Mouse (Mus musculus): ENCODE measurements around the gene Htra3. TPM values are rescaled to one million over a fixed set of nuclear protein-coding genes. Genes with fewer than 3 reads are reported as not detected.
A peak's percentile ranks its signal among the peaks of the same experiment; 100 is the strongest.

The Htra3 gene
- polyA plus RNA-seq, 1 experiment from 2014 or later: 3.7 TPM

DNA sequence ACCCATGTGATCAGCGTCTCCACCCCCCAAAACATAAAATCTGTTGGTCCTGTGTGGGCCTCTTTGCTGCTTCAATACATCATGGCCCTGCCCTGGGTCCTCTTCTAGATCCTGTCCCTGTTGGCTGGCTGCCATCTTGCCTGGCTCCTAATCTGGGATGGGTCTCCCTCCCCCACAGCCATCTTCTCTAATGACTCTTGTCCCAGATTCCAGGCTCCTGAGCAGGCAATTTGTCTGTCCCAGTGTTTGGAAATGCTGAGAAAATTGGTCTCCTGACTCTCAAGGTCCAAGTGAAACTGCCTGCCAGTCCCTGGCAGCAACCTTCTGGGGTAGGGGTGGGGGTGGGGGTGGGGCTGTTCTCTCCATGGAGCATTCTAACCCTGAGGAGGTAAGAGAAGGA is 40.3 kb upstream of the Htra3 start:
- Histone ChIP-seq H3K27ac (ENCODE audit: low read depth, low read length) (no peak overlapping the region), H3K9ac (ENCODE audit: low read depth, low read length) (no peak overlapping the region), H3K36me3 (ENCODE audit: control insufficient read depth, insufficient read depth, low read length) (no peaks in the 10 kb centered on the region), H3K4me3 (ENCODE audit: low read depth, low read length) (no peak overlapping the region), H3K9me3 (replicated peaks; ENCODE audit: control insufficient read depth, low read length) (no peaks in the 10 kb centered on the region), H3K4me1 (ENCODE audit: control insufficient read depth, insufficient read depth, low read length) (peaks cover 34% of the 10 kb centered on the region), H3K27me3 (ENCODE audit: control insufficient read depth, insufficient read depth, low read length) (no peaks in the 10 kb centered on the region), H3K4me2 (no peak overlapping the region)
- no peak for ATAC-seq (replicated peaks; ENCODE audit: insufficient number of reproducible peaks, low FRiP score, low TSS enrichment)
- 88% methylated on average over 1 of the region's 1 CpGs for WGBS (ENCODE audit: insufficient replicate concordance)

DNA sequence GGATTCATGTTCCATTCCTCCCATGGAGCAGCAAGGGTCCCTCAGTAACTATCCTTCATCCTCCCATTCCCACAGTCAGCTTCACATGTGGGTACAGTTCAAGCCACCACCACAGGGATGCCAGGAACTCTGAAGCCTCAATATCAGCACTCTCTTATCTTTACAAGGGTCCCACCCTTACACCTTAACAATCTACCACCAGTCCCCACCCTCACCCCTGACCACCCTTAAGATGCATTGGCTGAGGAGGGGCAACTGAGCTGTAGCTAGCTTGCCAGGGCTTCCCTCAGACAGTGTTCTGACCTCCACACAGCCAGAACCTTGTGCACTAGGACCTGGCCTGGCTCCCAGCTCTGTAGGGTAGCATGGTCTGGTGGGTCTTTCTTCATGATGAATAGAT is 39.8 kb upstream of the Htra3 start:
- Histone ChIP-seq H3K27ac (ENCODE audit: low read depth, low read length) (no peak overlapping the region), H3K4me1 (ENCODE audit: control insufficient read depth, insufficient read depth, low read length) (peaks cover 34% of the 10 kb centered on the region), H3K9ac (ENCODE audit: low read depth, low read length) (no peak overlapping the region), H3K4me2 (no peak overlapping the region), H3K36me3 (ENCODE audit: control insufficient read depth, insufficient read depth, low read length) (no peaks in the 10 kb centered on the region), H3K9me3 (replicated peaks; ENCODE audit: control insufficient read depth, low read length) (no peaks in the 10 kb centered on the region), H3K4me3 (ENCODE audit: low read depth, low read length) (no peak overlapping the region), H3K27me3 (ENCODE audit: control insufficient read depth, insufficient read depth, low read length) (no peaks in the 10 kb centered on the region)
- no peak for ATAC-seq (replicated peaks; ENCODE audit: insufficient number of reproducible peaks, low FRiP score, low TSS enrichment)

DNA sequence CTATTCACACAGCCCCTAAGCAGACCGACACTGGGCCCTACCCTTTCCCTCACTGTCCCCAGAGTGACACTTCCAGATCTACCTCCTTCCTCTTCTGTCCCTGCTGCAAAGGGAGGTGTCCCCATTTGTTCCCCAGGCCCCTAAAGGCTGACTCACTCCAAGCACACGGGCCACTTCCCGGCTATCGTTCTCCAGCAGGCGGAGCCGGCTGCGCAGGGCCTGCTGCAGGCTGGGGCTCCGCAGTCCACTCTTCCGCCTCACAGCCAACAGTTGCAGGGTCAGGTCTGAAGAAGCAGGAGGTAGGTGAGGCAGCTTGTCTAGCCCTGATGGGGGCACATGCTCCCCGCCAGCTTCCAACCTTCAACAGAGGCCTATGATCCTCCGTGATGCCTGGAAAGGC is 39.2 kb upstream of the Htra3 start:
- H3K27ac ChIP-seq (ENCODE audit: low read depth, low read length): no peak overlapping the region
- H3K27me3 ChIP-seq (ENCODE audit: control insufficient read depth, insufficient read depth, low read length): no peaks in the 10 kb centered on the region
- ATAC-seq (replicated peaks; ENCODE audit: insufficient number of reproducible peaks, low FRiP score, low TSS enrichment): no peak
- no peak overlapping the region for H3K9ac ChIP-seq (ENCODE audit: low read depth, low read length)
- peaks cover 34% of the 10 kb centered on the region for H3K4me1 ChIP-seq (ENCODE audit: control insufficient read depth, insufficient read depth, low read length)
- H3K36me3 ChIP-seq (ENCODE audit: control insufficient read depth, insufficient read depth, low read length): no peaks in the 10 kb centered on the region
- H3K9me3 ChIP-seq (replicated peaks; ENCODE audit: control insufficient read depth, low read length): no peaks in the 10 kb centered on the region
- WGBS (ENCODE audit: insufficient replicate concordance): 64% methylated on average over 11 of the region's 11 CpGs
- H3K4me2 ChIP-seq: no peak overlapping the region
- no peak overlapping the region for H3K4me3 ChIP-seq (ENCODE audit: low read depth, low read length)

DNA sequence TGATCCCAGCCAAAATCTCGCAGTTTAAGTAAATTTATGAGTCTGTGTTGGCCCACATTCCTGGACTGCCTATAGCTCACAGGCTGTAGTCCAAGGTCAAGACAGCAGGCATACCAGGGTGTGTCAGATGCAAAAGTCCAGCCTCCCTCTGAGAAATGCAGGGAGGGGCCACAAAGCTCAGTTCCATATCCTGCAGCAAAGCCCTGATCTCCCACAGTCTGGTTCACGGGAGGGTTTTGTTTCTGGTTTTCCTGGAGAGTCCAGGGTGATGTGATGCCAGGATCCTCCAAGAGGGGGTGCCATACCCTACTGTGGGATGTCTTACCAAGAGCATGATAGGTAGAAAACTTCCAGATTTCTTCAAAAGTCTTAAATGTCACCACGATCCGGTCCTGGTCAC is 38.4 kb upstream of the Htra3 start:
- no peaks in the 10 kb centered on the region for H3K27me3 ChIP-seq (ENCODE audit: control insufficient read depth, insufficient read depth, low read length)
- H3K4me2 ChIP-seq: no peak overlapping the region
- no peaks in the 10 kb centered on the region for H3K36me3 ChIP-seq (ENCODE audit: control insufficient read depth, insufficient read depth, low read length)
- peaks cover 28% of the 10 kb centered on the region for H3K4me1 ChIP-seq (ENCODE audit: control insufficient read depth, insufficient read depth, low read length)
- H3K27ac ChIP-seq (ENCODE audit: low read depth, low read length): no peak overlapping the region
- no peaks in the 10 kb centered on the region for H3K9me3 ChIP-seq (replicated peaks; ENCODE audit: control insufficient read depth, low read length)
- ATAC-seq (replicated peaks; ENCODE audit: insufficient number of reproducible peaks, low FRiP score, low TSS enrichment): no peak
- no peak overlapping the region for H3K4me3 ChIP-seq (ENCODE audit: low read depth, low read length)
- no peak overlapping the region for H3K9ac ChIP-seq (ENCODE audit: low read depth, low read length)
- WGBS (ENCODE audit: insufficient replicate concordance): 49% methylated on average over 4 of the region's 4 CpGs

DNA sequence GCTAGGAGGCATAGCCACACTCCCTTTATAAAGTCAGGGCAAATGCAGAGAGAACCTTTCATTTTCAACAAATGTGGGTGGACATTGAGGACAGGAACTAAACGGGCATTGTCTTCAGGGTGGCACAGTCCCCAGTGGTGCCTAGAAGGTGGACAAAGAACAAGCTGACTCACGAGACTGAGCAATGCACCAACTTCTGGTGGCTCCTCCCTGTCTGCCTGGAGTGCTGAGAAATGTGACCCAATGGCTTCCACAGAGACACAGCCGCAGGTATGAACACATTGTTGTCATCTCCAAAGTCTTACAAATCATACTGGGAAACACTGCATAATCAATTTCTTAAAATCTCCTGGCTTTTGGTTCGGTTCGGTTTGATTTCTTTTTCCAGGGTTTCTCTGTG is 37.9 kb upstream of the Htra3 start:
- Histone ChIP-seq H3K27ac (ENCODE audit: low read depth, low read length) (no peak overlapping the region), H3K4me2 (no peak overlapping the region), H3K9ac (ENCODE audit: low read depth, low read length) (no peak overlapping the region), H3K4me1 (ENCODE audit: control insufficient read depth, insufficient read depth, low read length) (peaks cover 23% of the 10 kb centered on the region), H3K27me3 (ENCODE audit: control insufficient read depth, insufficient read depth, low read length) (no peaks in the 10 kb centered on the region), H3K9me3 (replicated peaks; ENCODE audit: control insufficient read depth, low read length) (no peaks in the 10 kb centered on the region), H3K36me3 (ENCODE audit: control insufficient read depth, insufficient read depth, low read length) (no peaks in the 10 kb centered on the region), H3K4me3 (ENCODE audit: low read depth, low read length) (no peak overlapping the region)
- 73% methylated on average over 5 of the region's 5 CpGs for WGBS (ENCODE audit: insufficient replicate concordance)
- no peak for ATAC-seq (replicated peaks; ENCODE audit: insufficient number of reproducible peaks, low FRiP score, low TSS enrichment)

DNA sequence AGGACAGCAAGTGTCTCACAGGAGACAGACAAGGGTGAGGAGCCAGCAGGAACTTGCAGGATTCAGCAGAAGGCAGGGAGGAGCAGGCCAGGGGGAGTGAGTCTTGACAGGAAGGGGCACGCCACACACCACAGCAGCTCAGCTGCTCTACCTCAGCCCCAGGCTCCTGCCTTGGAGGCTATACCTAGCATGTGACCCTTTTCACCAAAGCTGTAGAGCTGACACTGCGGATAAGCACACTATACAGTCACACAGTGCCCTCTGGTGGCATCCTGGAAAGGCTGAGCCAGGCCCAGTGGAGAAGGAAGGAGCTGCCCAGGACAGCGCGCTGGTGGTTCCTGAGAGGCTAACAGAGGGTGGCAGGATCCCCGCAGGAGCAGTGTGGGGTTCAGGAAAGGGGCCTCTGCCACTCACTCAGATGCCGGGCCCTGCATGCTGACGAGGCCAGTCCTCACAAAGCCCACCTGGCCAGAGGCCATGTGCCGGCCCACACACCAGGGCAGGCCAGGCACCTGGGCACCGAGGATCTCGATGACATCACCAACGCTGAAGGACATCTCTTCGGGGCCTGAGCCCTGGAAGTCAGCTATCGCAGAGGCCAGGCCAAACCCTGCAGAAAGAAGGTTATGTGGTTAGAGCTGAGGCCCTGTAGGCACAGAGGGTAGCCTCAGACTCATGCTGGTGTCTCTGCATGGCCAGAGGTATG is 34.2 kb upstream of the Htra3 start:
- no peaks in the 10 kb centered on the region for H3K9me3 ChIP-seq (replicated peaks; ENCODE audit: control insufficient read depth, low read length)
- no peaks in the 10 kb centered on the region for H3K36me3 ChIP-seq (ENCODE audit: control insufficient read depth, insufficient read depth, low read length)
- WGBS (ENCODE audit: insufficient replicate concordance): 45% methylated on average over 13 of the region's 13 CpGs
- H3K27ac ChIP-seq (ENCODE audit: low read depth, low read length): no peak overlapping the region
- H3K9ac ChIP-seq (ENCODE audit: low read depth, low read length): no peak overlapping the region
- no peaks in the 10 kb centered on the region for H3K27me3 ChIP-seq (ENCODE audit: control insufficient read depth, insufficient read depth, low read length)
- H3K4me3 ChIP-seq (ENCODE audit: low read depth, low read length): no peak overlapping the region
- peaks cover 3% of the 10 kb centered on the region; the same call in 1 of the 2 replicates for H3K4me1 ChIP-seq (ENCODE audit: control insufficient read depth, insufficient read depth, low read length)
- H3K4me2 ChIP-seq: no peak overlapping the region
- peak; percentile 37; the same call in 1 of the 2 replicates for ATAC-seq (replicated peaks; ENCODE audit: insufficient number of reproducible peaks, low FRiP score, low TSS enrichment)

DNA sequence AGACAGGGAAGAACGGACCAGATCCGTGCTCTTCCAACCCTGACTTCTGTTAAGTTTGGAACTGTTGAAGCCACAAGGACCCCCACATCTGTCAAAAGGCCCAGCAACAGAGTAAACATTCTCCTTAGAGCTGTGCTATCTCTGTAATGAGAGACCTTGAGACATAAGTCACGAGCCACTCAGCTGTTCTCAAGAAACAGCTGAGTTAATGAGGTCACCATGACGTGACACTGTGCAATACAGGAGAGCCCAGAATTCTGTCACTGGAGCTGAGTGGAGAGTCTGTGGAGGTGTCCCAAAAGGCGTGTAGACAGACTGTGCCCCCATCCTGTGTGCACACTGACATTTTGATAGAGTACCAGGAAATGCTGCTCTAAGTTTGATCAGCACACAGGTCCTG is 32.9 kb upstream of the Htra3 start:
- WGBS (ENCODE audit: insufficient replicate concordance): 59% methylated on average over 5 of the region's 5 CpGs

DNA sequence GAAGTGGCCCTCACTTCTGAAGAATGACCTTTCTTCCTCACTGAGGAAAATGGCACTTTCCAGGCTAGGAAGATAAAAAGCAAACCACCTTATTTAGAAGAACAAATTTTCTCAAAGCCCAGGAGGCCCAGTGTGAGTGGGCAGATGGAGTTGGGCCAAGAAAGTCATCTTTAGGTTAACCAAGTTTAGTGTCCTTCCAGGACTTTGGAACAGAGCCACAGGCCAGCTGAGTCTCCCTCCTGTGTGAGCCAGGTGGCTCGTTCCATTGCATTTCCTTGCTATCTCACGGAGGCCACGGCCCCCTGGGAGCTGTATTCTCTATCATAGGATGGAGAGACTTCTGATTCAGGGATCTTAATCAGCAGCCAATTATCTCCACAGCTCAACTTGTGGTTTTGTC is 31.3 kb upstream of the Htra3 start:
- H3K9ac ChIP-seq (ENCODE audit: low read depth, low read length): no peak overlapping the region
- no peaks in the 10 kb centered on the region for H3K4me1 ChIP-seq (ENCODE audit: control insufficient read depth, insufficient read depth, low read length)
- 63% methylated on average over 3 of the region's 3 CpGs for WGBS (ENCODE audit: insufficient replicate concordance)
- no peaks in the 10 kb centered on the region for H3K36me3 ChIP-seq (ENCODE audit: control insufficient read depth, insufficient read depth, low read length)
- H3K4me2 ChIP-seq: no peak overlapping the region
- H3K27ac ChIP-seq (ENCODE audit: low read depth, low read length): no peak overlapping the region
- ATAC-seq (replicated peaks; ENCODE audit: insufficient number of reproducible peaks, low FRiP score, low TSS enrichment): no peak
- no peaks in the 10 kb centered on the region for H3K9me3 ChIP-seq (replicated peaks; ENCODE audit: control insufficient read depth, low read length)
- no peaks in the 10 kb centered on the region for H3K27me3 ChIP-seq (ENCODE audit: control insufficient read depth, insufficient read depth, low read length)
- no peak overlapping the region for H3K4me3 ChIP-seq (ENCODE audit: low read depth, low read length)

More for the DNA sequence above, 32.9 kb upstream of the Htra3 start:
- Histone ChIP-seq H3K4me2 (no peak overlapping the region), H3K4me1 (ENCODE audit: control insufficient read depth, insufficient read depth, low read length) (no peaks in the 10 kb centered on the region), H3K4me3 (ENCODE audit: low read depth, low read length) (no peak overlapping the region), H3K27me3 (ENCODE audit: control insufficient read depth, insufficient read depth, low read length) (no peaks in the 10 kb centered on the region), H3K36me3 (ENCODE audit: control insufficient read depth, insufficient read depth, low read length) (no peaks in the 10 kb centered on the region), H3K9ac (ENCODE audit: low read depth, low read length) (no peak overlapping the region), H3K9me3 (replicated peaks; ENCODE audit: control insufficient read depth, low read length) (no peaks in the 10 kb centered on the region), H3K27ac (ENCODE audit: low read depth, low read length) (no peak overlapping the region)
- no peak for ATAC-seq (replicated peaks; ENCODE audit: insufficient number of reproducible peaks, low FRiP score, low TSS enrichment)

DNA sequence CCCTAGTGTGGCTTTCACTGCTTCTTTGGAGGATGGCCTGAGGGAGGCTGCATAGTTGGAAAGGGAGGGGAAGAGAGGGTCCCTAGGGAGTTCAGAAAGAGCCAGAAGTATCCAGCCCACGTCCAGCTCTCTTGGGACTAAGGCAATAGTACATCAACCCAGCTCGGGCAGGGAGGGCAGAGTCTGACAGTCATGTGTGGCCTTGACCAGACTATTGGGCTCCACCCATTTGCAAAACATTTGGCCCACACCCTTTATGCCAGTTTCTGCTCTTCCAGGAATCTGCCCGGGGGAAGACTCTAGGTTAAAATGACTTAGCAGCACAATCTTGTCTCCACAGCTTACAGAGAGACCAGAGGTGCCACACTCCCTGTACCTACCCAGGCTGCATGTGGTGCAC is 30.9 kb upstream of the Htra3 start:
- ATAC-seq (replicated peaks; ENCODE audit: insufficient number of reproducible peaks, low FRiP score, low TSS enrichment): no peak
- Histone ChIP-seq H3K9me3 (replicated peaks; ENCODE audit: control insufficient read depth, low read length) (no peaks in the 10 kb centered on the region), H3K4me3 (ENCODE audit: low read depth, low read length) (no peak overlapping the region), H3K27ac (ENCODE audit: low read depth, low read length) (no peak overlapping the region), H3K27me3 (ENCODE audit: control insufficient read depth, insufficient read depth, low read length) (no peaks in the 10 kb centered on the region), H3K36me3 (ENCODE audit: control insufficient read depth, insufficient read depth, low read length) (no peaks in the 10 kb centered on the region), H3K9ac (ENCODE audit: low read depth, low read length) (no peak overlapping the region), H3K4me1 (ENCODE audit: control insufficient read depth, insufficient read depth, low read length) (no peaks in the 10 kb centered on the region), H3K4me2 (no peak overlapping the region)
- 66% methylated on average over 3 of the region's 3 CpGs for WGBS (ENCODE audit: insufficient replicate concordance)
